Mouse (Mus musculus): ENCODE measurements at regions not wholly inside any gene's neighbourhood (a gene's known extent, or its start where the extent isn't known, plus 50 kb on each side); places are given as distances from the start of the nearest gene placed in this dataset.
A peak's percentile ranks its signal among the peaks of the same experiment; 100 is the strongest.

- DNase-seq: no peak
Measured at GRCm38 (mm10) chr13:6446976-6447375, 101.0 kb upstream of the Pitrm1 start.

GRCm38 (mm10) chr13:6461363-6461762, 86.6 kb upstream of the Pitrm1 start:
- no peak for DNase-seq

DNA sequence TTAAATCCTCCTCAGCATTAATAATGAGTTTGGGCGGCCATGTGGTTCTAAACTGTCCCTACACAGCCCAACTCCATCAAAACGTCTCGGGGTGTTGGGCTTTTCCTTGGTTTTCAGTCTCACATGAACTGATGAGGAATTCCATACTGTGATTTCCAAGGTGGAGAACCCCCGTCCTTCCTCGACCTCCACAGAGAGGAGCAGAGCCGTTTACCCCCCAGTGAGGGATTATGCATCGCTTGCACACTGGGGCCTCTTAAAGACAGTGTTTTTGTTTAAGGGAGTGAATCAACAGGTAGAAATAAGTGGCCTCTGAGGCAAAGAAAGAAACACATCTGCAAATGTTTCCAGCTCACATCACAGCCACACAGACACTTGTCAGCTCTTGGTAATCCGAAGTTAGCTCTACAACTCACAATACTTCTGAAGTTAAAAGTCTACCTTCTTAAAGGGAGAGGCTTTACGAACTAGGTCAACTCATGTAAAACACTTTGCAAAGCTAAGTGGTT, 82.0 kb upstream of the Pitrm1 start:
- DNase-seq: no peak

DNA sequence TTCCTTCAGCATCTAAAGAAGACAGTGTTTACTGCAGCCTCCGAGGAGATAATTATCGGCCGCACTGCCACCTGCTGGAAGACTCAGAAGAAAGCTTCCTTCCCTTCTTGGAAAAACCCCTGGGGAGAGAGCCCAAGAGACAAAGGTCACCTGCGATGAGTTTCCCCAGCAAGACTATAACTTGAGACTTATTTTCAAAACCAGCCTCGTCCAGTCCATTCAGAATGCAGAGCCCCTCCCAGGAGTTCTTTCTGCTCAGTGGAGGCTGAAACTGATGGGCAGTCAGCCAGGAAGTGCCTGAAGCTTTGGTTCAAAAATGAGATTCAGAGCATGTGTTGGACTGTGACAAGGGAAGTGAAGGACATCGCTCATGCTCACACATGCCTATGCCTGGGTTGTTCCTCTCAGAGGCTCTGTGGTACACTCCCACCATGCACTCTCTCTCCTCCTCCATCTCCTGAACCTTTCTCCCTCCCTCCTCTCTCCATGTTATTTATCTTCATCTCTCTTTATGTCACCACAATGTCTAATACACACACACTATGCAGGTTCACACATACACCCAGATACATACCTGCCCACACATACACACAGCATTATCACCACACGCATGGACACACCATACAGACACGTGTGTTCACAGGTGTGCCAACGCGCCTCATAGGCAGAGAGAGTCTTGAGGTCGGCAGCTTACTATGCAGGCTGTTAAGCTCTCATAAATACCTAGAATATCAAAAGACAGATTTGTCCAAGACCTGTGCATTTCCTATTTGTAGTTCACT, 78.3 kb upstream of the Pitrm1 start:
- DNase-seq: peak; percentile 77 to 82

DNA sequence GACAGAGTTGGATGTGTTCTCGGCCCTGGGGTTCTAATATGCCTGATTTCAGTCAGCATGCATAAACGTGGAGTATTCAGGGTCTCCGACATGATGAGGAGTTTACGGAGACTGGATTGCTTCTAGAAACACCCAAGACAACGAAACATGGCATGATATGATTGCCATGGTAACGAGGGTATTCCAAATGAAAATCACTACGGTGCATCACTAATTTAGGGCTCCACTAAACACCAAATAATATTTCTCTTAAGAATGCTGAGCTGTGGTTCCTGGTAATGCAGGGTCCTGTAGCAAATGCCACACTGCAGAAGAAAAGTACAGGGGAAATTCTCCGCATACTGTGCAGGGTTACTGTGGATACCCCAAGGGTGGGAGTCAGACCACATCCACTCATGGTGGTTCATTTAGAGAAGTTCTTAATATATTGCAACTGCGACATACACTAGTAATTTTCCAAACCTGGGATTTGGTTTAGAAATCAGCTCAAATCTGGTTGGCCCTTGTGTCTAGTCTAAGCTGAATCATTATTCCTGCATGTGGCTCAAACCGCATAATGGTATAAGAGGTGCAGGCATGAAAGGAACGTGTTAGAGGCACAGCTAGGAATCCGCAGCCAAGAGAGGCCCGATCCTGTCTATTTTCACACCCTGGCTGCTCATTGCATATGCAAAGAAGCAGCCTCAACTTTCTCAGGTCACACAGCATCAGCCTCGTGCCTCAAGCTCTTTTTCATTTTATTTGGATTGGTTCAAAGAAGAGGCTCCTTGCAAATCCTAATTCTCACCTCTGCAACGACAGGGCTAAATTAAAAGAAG, 77.5 kb upstream of the Pitrm1 start:
- no peak for DNase-seq

DNA sequence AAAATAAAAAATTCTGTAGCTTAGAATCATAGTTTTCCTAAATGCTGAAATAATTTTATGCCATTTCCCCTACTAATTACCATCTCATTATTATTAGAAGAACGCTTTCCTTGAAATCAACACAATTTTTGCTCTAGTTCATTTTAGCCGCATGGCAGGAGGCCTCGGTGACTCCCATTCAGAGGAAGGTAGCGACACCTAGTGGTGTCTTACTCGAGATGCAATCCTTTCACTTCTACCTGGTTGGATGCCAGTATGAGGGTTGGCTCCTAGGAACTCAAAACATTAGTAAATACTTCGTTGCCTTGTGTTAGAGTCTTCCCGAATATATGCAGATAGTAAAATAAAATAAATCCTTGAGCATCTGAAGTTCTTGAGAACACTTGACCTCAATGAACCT, 76.3 kb upstream of the Pitrm1 start:
- peak; percentile 87 for DNase-seq

GRCm38 (mm10) chr13:6473401-6474190, 74.4 kb upstream of the Pitrm1 start:
- DNase-seq: peak; percentile 26 to 33

DNA sequence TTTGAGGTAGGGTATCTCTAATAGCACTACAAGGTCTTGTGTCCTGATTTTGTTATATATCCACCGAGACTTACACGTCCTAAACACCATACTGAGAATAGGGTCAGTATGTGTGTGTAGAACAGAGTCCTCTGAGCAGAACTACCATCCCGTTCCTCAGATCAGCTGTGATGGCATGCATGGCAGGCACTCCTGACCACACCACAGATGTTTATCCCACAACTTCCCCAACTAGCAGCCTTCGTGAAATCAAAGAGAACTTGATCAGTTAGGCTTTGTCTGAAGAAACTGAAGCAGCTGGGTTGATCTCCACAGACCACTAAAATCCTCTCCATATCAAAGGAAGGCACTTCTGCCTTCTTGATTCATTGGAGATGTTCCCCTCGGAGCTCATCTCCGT, 68.3 kb upstream of the Pitrm1 start:
- no peak for DNase-seq

DNA sequence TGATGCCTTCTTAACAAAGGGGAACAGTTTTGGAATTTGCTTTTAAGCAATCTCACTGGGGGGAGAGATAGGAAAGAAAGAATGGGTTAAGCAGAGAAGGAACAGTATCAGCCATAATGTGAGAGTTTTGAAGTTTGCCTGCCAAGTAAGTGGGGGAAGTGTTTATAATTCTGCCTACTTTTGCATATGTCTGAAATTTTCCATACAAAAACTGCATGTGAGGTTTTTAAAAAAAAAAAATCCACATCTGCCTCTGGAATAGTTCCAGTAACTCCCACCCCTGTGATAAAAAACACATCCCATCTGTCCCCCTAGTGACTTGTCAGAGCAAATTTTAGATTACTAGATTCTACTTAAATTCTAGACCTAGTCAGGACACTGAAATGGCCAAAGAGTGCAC, 63.5 kb upstream of the Pitrm1 start:
- DNase-seq: no peak

DNA sequence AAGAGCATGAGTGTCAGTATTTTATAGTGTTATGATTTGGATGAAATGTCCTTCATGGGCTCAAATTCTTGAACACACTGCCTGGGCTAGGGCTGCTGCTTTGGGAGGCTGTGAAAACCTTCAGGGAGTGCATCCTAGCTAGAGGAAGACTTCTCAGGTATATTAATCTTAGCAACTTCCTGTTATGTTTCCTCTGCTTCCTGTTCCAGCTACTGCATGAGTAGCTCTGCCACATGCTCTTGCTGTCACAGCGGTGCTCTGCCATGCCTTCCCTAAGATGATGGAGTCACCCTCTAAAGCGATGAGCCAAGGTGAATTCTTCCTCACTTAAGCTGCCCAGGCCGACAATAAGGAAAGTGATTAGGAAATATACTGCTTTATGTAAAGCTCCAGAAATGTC, 60.1 kb upstream of the Pitrm1 start:
- DNase-seq: no peak

DNA sequence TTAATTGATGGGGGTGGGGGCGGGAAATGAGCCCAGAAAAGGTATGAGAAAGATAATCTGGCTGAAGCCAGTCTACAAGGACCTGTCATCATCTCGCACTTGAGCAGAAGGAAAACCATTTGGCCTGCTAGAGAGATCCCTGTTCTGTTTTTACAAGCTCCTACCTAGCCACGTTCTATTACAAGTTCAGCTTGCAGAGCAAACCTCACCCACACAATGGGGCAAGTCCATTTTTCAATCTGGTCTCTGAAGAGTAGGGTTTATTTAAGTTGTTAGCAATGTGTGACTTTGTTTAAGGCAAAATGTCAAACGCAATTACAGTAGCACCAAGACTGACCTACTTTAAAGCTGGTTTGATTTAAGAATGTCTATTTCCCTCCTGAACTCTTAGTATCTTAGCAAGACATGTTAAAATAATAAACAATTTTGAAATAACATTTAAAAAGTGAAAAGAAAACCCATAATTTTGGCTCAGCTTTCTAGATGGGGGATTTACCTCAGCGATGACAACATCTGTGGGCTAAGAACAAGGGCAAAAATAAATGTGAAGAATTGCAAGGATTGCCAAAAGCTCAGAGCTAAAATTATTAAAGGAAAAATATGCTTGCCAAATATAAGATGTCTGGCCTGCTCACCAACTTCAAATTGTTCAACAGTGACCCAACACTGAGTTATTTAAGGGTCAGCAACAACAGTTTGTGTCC, 54.9 kb upstream of the Pitrm1 start:
- no peak for DNase-seq

All from cerebellum, postnatal 14 days (tissue).